Mouse (Mus musculus) G1E (cell line): ENCODE measurements around the gene Erbin.

Source experiments
- CTCF ChIP-seq: IDR thresholded peaks from 2 replicates; pipeline ENCODE4 v1.5.1; 2012; ENCODE audit warnings: low read depth, low read length, inconsistent platforms, mixed read lengths
- GATA1 ChIP-seq: IDR thresholded peaks from 2 replicates; pipeline ENCODE4 v1.6.1; 2012; ENCODE audit warnings: borderline replicate concordance, low read length, inconsistent platforms, mixed read lengths
- POLR2AphosphoS5 ChIP-seq: IDR thresholded peaks from 2 replicates; pipeline ENCODE4 v1.6.1; 2012; ENCODE audit warnings: low read depth, low read length, inconsistent platforms; ENCODE audit not compliant: insufficient replicate concordance

DNA sequence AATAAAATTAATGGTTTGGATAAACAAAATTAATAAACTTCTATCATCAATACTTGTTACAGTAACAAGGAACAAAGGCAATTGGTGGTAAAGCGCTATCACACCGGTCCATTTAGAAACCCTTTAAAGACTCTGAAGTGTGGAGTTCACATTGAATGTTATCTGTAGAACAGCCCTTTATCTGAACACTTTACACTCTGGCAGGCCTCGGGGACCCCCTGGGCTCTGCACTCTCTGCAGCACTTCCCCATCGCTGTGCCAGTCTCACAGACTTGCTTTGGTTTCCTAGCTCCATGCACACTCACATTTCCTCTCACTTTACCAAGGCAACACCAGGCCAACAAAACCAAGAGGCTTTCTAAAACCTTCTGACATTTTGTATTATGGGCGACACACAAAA, 100.9 kb downstream of the Erbin start:
- TF ChIP-seq CTCF (no peak), GATA1 (no peak), POLR2AphosphoS5 (no peak)
